Mouse (Mus musculus) cerebellum, postnatal 4 days (tissue): ENCODE measurements around the gene Teddm2.
"Not testable (repeated sequence)": the region's sequence is repeated elsewhere in the genome, so short reads cannot be mapped to it uniquely, and the experiment has no call there.

ENCODE experiments used
- DNase-seq, 2 experiments: peaks; one replicate each; pipeline ENCODE4 v3.0.0; 2022; ENCODE audit warnings: low spot score in 2 of 2, mixed read lengths in 1 of 2

Gene Teddm2

DNA sequence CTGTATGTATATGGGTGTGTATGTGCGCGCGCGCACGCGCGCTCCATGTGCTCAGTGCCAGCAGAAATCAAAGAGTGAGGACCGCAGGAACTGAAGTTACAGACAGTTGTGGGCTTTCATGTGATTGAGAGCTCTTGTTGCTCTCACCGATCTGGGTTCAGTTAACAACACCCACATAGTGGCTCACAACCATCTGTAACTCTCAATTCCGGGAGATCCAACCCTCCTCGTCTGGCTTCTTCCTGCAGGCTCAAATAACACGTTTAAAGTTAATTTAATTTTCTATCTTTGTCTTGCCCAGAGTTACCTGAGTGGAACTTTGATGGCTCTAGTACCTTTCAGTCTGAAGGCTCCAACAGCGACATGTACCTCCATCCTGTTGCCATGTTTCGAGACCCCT is 4.2 kb upstream of the Teddm2 start:
- no peak for DNase-seq

DNA sequence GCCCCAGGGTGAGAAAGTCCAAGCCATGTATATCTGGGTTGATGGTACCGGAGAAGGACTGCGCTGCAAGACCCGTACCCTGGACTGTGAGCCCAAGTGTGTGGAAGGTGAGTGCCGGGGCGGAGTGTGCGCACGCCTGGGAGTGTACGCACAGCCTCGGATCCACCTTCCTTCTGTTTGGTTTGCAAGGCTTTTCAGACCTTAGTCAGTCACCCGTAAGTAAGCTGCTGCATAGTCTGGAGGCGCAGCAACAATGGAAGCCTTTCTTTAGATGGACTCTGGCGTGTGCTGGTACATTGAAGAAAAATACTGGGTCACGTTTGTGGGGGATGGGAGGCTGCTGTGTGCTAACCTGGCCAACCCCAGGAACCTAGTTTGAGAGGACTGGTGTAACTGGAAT is 3.0 kb upstream of the Teddm2 start:
- DNase-seq = no peak

DNA sequence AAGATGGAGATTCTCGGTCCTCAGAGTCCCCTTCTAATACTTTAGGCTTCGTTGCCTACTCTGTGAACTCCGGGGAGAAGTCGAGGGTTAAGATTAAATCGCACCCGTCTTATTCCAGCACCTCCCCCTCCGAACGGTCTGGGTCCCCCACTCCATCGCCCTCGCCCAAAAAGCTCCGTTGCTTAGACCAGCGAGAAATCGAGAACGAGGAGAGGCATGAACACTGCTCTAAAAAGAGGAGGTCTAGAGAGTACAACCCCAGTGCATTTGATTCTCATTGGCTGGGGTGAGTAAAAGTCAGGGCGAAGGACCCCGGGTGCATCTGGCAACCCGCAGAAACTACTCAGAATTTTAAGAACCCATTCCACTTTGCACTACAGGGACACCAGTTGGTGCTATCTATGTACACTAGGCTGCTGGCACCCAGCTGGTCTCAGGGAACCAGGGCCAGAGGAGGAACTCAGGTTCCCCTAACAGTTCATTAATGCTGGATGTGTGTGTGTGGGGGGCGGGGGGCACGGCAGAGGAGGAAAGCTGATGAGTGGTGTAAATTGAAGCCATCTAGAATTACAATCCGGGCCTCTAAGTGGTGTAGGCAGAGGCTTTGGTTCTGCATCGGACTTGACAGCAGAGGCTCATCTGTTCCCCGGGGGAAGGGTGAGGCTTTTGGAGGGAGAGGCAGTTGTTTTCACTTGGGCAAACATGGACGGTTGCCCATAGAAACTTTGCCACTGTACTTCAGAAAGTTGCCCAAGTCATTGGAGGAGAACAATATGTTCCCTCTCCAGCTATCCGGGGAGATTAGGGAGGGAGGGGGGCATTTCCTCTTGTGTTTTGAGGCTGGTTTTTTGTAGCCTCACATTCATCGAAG is 1.1 kb upstream of the Teddm2 start:
- DNase-seq = peak in 1 of 2 experiments; percentile 34

DNA sequence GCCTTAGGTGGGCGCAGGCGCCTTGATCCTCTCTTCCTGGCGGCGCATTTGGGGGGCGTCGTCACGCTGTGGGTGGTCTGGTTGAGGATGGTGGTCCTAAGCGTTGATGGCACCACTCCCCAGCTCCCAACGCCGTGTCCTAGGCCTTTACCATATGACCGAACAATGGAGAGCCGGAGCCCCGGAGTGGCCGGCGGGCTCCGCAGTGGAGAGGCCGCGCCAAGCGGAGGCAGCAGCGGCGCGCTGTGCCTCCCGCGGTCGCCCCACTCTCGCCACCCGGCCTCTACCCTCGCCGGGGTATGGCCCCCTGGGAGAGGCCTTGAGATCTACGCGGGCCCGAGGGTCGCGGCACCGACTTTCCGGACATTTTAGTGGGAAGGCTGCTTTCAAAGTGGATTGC is 353 bp upstream of the Teddm2 start:
- DNase-seq = no peak

DNA sequence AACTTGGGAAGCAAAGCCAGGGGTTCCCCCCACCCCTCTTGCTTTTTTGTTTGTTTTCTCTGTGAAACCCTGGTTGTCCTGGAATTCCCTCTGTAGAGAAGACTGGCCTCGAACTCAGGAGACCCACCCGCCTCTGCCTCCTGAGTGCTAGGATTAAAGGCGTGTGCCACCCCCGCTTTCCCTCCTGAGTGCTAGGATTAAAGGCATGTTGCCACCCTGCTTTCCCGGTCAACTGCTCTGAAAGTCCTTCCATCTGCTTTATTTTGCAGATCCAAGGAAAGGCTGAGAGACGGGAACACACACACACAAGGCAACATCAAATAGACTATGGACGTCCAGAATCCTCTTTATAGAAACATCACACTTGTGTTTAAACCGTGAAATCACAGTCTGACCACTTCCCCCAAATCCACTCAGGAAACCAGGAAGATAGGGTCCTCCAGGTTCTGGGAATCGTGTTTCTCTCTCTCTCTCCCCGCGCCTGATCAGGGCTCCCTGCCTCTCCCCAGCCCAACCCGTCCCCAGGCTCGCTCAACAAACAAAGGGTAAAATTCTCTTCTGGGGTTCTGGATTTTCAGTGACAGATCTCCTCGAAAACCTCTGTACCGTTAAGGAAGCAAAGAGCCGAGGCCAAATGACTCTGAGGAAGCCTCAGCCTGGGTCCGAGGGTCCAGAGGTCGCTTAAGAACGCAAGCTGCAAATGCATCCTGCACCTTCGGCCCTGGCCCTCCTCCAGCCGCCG is 868 bp downstream of the Teddm2 start:
- no peak for DNase-seq

DNA sequence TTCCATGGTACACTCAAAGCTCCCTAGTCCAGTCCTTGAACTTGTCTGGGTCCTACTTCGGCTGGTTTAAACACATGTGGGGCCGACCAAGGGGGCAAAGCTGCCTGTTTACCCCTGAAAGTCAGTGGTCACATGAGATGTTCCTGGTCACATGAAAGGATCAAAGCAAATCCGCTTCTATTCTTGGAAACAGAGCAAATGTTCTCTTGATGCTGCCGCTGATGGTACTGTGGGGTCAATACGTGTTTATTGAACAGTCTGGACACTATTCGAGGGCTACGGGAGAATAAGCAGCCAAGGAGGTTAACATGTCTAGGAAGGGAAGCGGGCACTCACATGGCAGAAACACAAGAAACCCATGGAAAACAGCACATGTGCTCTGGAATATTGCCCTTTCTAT is 2.8 kb downstream of the Teddm2 start:
- no peak for DNase-seq

DNA sequence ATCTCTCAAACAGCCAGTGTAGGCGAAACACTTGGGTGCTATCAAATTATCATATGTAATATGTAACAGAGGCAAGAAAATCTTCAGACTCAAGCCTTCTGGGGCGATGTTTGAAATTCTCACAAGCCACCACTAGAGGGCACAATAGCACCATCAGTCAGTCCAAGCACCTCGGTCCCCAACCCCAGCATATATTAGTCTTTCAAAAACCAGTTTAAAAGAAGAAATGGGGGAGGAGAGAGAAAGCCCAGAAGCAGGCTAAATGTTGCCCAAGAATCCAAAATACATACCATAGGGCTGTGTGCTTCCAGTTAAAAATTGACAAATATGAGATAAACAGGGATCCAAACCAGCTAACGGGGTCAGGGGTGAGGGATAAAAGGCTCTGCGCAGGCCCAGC is 5.0 kb downstream of the Teddm2 start:
- DNase-seq = peak in 1 of 2 experiments; percentile 77

DNA sequence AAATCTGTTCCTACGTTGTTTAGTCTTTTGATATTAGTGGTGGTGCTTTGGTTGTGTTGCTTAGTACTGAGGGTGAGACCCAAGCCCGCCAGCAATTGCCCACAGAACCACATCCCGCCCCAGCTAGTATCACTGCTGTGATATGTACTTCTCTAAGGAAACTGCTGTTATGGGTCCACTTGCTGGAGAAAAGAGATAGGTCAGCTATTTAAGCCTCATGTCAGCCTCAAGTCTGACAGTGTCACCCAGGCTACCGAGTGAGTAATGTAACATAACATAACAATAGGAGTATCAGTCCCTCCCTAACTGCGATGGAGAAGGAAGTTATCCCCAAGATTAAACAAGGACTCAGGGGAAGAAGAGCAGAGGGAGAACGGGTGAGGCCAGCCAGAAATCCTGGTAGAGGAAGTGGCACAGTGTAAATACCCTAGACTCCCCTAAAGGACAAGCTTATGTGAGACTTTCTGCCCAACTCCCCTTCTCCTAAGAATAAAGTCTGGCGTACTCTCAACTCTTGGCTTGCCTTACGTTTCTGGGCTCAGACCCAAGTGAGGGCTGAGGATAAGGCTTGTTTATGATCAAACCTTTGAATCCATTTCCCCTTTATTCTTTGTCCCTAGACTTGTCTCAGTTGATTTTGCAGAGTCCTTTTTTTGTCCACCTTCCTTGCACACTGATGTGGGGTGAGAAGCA is 5.7 kb downstream of the Teddm2 start:
- no peak for DNase-seq

DNA sequence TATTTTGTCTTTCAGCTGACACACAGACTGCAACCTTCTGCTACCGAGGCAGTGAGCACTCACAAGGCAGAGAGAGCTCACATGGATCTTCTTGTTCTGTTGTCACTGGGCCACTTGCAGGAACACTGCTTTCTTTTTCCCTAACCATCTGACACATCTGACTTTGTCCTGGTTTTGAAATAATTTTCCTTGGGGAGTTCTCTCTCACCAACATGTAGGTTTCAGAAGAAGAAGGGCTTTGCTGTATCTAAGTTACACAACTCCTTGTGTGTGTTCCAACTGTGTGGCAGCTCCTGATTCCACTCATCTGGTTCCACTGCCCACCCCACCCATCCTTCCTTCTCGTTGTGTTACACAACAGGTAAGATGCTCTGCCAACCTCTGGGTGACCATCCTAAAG is 6.3 kb downstream of the Teddm2 start:
- no peak for DNase-seq

DNA sequence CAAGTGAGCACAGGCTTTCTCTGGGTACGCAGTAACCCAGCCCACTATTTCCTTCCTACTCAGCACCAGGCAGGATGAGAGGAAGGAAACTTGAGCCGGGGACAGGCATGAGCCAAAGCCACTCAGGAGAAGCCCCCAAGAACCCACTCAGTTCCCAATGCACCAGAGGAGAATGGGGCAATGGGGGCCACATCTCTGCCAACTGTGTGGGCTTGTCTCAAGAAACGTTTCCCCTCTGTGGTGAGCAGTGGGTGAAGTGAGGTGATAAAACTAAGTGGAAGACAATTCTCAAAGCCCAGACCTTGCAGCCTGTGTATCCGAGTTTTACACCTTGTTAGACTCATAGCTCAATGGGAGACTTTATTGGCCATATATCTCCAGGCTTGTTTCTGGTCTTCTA is 8.6 kb downstream of the Teddm2 start, which contains the start of gene Teddm1a:
TSS of gene Teddm1a (plus strand) at position 301 of the 400 bp plus-strand sequence.
- DNase-seq = no peak

DNA sequence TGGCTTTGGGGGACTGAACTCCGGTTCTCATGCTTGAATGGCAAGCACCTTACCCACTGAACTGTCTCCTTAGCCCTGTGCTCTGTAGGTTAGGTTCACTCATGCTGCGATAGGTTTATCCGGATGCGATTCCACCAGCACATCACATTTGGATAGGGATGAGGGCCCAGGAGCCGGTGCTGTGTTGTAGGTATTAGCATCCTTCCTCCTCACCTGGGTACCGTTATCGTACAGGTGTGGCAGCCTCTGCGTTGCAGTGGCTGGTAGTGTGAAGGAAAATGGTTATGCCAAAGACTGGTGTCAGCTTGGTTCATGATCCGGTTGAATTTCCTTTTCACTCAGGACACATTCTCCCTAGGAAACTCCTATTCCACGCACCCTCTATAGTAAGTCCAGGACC is 9.9 kb downstream of the Teddm2 start:
- DNase-seq = no peak

DNA sequence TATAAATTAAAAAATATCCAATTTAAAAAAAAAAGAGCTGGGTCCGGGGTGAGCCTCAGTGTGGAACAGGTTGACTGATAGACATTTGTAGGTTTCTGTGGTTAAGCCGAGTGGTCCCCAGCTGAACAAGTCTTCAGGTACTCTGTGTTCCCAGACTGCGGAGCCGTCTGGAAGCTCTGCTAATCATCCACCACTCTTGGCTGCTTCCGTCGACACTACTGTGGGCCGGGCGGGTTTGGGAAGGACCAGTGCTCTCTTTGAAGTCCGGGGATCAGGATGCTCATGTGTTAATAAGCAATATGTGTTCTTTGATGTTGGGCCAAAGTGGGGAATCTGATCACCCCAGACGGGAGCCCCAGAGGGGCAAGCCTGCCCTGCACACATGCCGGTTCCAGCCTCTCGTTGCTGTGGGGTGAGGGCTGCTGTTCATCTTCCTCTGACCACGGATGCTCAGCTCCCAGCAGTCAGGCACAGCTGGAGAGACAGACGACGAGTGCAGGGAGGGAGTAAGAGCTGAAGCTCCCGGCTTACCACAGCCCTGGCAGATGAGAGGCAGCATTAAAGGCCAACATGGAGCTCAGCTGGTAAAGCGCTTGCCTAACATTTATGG is 13.9 kb downstream of the Teddm2 start:
- DNase-seq = no peak

DNA sequence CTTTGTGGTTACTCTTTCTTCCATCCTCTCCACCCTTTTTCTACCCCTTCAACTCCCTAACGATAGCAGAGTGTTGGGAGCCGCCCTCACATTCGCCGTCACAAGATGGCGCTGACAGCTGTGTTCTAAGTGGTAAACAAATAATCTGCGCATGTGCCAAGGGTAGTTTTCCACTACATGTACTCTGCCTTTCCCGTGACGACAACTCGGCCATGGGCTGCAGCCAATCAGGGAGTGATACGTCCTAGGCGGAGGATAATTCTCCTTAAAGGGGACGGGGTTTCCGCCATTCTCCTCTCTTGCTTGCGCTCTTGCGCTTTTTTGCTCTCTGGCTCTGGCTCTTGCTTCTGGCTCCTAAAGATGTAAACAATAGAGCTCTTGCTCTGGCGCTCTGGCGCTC is 19.6 kb downstream of the Teddm2 start:
- not testable (repeated sequence) for DNase-seq

DNA sequence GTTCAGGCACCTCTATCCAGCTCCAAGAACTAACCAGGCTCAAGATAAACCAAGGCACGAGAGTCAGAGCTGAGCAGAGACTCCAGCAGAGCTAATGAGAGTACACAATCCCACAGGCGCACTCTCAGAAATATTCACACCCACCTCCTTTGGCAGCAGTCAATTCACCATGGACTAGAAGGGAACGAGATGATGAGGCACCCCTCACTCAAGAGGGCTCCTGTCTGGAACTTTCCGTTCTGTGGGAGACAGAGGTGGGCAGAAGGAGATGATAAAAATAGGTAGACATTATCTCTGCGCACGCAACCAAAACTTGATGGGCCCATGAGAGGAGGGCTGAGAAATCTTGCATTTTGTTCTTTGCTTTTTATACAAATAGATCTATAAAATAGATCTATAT is 26.0 kb downstream of the Teddm2 start, which contains the start of gene Teddm1b:
TSS of gene Teddm1b (plus strand) at position 301 of the 400 bp plus-strand sequence.
- DNase-seq = no peak

DNA sequence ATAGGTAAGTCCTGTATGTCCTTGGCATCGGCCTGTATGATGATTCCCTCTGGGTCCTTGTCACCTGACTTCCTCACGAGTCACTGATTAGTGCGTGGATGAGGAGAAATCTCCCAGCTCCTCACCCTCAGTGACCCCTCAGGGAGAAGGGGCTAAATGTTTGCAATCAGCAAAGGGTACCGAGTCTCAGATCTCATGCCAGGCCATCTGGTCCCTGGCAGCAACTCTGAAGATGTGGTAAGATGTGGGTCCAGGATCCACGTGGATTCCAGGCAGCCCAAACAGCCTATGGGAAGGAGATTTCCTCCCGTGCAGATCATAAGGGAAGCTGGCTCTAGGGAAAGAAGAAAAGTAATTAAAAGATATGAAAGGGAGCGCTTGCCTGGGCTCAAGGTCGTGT is 44.1 kb downstream of the Teddm2 start:
- no peak for DNase-seq

DNA sequence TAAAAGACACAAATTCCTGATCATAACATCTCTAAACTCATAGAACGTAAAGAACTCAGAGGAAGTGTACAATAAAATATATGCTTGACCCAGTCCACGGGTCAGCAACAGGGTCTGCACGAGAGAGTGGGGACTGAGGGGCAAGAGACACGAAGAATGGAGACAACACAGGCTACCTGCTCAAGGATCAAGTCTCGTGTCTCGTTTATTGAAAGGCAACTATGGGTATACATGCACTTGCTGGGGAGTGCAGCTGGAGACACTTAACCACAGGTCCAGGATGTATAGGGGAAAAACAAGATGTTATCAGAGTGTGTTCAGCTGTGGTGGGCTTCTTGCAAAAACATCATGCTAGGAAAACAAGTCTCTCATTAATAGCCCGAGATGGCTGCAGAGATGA is 47.3 kb downstream of the Teddm2 start:
- not testable (repeated sequence) for DNase-seq

DNA sequence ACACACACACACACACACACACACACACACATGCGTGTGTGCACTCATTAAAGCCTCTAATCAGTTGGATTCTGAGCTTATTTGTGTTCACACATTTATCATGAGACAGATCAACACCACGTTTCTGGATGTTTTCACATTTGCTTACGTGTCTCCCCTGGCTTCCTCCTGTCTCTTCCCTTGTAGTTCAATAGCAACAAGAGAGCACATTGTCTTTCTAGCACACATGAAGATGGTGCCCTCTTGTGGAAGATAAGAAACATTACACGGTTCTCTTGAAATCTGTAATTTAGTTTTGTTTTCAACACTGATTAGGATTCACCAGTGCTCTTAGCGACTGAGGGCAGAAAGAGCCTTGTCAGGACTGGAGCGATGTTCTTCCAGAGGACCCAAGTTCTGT is 53.2 kb downstream of the Teddm2 start:
- no peak for DNase-seq

DNA sequence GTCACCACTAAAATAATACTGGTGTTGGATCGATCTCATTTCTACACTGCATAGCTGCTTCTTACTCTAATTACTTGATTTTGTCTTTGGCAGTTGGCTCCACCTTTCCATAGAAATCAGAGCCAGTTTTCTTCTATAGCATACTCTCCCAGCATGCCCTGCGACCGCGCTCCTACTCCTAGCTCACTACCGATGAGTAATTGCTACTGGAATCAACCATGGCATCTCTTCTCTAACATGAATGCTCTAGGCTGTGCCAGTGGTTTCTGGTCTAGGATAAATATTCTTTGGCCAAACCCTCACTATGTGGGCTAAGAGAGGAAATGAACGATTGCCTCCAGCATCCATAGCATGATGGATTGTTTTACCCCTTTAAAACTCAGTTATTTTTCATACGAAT is 53.6 kb downstream of the Teddm2 start:
- no peak for DNase-seq

DNA sequence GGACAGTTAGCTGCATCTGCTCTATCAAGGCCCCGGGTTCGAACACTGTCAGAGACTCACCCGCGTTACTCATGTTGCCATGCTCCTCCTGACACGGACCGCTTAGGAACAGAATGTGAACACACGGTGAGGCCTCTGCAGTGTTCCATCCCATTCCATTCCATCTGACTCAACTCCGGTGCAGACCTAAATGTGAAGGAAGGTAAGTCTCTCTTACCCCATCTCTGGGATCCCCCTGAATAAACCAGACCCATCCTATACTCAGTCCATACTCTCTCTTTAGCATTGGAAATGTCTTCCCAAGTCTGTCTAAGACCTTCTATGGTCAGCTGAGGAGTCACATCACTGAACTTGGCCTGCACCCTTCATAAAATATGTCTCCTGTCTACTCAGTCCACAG is 56.0 kb downstream of the Teddm2 start, which contains the start of gene Rgsl1:
TSS of gene Rgsl1 (minus strand) at position 101 of the 400 bp plus-strand sequence.
- DNase-seq = no peak

DNA sequence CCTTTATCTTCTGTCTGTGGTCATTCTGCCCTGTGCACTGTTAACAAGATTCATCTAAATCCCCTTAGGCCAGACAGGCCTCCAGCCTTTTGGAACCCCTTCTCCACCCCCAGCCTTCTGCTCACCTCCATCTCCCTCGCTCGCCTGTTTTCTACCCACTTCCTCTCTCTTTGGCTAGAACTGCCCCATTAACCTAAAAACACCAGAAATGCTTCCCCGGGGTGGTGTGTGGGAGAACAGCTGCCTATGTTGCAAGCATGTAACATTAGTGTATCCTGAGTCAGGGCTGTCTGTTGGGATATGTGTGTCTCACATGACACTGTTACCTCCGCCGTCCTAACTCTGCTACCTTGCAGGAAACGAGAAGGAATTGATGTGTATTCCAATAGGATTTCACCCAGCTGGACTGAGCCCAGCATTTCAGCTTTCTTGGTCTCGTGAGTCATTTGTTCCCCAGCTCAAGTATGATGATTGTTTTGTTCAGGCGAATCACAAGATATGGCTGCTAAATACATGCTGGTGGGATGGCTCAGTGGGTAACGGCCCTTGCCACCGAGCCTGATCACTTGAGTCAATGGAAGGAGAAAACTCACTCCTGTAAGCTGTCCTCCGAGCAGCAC is 57.8 kb downstream of the Teddm2 start:
- no peak for DNase-seq

DNA sequence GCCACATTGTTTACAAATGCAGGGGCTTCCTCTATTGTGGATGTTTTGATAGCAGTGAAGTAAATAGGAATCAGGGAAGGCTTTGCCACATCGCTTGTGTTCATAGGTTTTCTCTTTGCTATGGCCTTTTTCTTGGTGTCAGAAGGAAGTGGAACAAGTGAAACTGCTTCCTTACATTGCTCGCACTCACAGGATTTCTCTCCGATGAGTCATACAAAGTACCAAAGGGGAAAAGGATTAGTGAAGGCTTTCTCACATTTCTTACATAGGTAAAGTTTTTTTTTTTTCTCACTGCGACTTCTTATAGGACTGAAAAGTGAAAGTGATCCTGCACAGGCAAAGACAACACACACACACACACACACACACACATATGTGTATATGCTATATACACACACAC is 64.0 kb downstream of the Teddm2 start:
- DNase-seq = no peak
